Mouse (Mus musculus): ENCODE measurements at regions not wholly inside any gene's neighbourhood (a gene's known extent, or its start where the extent isn't known, plus 50 kb on each side); places are given as distances from the start of the nearest gene placed in this dataset.

GRCm38 (mm10) chr9:76649484-76649883, 82.6 kb upstream of the Fam83b start:
- TF ChIP-seq CTCF (IDR thresholded peaks at IDR 0.05; ENCODE audit: extremely low read depth, insufficient read length, insufficient replicate concordance, low read depth, low read length) (no peak), POLR2A (IDR thresholded peaks at IDR 0.05; ENCODE audit: low read depth, low read length) (no peak)

All from small intestine, adult 2 months (tissue).